Mouse (Mus musculus) heart, postnatal 0 days (tissue): ENCODE measurements around the gene Fancd2. TPM values are rescaled to one million over a fixed set of nuclear protein-coding genes. Genes with fewer than 3 reads are reported as not detected.
A peak's percentile ranks its signal among the peaks of the same experiment; 100 is the strongest.

Source experiments
- ATAC-seq: fragments of 200-750 bp; cut with Nextera tagmentation; 2 replicates; pipeline ENCODE4 v1.8.0; 2017; ENCODE audit warnings: low read depth, moderate number of reproducible peaks, moderate library complexity; ENCODE audit not compliant: insufficient read depth
- DNase-seq: peaks from one replicate; pipeline ENCODE4 v3.0.0-alpha.2; 2016; ENCODE audit warnings: low spot score
- H3K27ac ChIP-seq: fragments of 300-500 bp; sonication (generic); 2 replicates; pipeline ENCODE4 v1.5.1; 2014; ENCODE audit warnings: low read depth, mild to moderate bottlenecking
- H3K27me3 ChIP-seq: fragments of 300-500 bp; sonication (generic); 2 replicates; pipeline ENCODE4 v1.6.1; 2014; ENCODE audit warnings: low read length, mixed read lengths; ENCODE audit not compliant: control insufficient read depth, insufficient read depth
- H3K36me3 ChIP-seq: fragments of 300-500 bp; sonication (generic); replicated peaks from 2 replicates; pipeline ENCODE4 v1.6.1; 2014; ENCODE audit warnings: low read length, mixed read lengths; ENCODE audit not compliant: control insufficient read depth, insufficient read depth
- H3K4me1 ChIP-seq: fragments of 300-500 bp; sonication (generic); 2 replicates; pipeline ENCODE4 v1.6.1; 2014; ENCODE audit warnings: antibody characterized with exemption; ENCODE audit not compliant: control insufficient read depth, insufficient read depth
- H3K4me2 ChIP-seq: fragments of 300-500 bp; sonication (generic); 2 replicates; pipeline ENCODE4 v1.6.1; 2014; ENCODE audit warnings: low read depth, mild to moderate bottlenecking, low read length, moderate library complexity
- H3K4me3 ChIP-seq: fragments of 300-500 bp; sonication (generic); 2 replicates; pipeline ENCODE4 v1.5.1; 2014; ENCODE audit warnings: low read depth, low read length
- H3K9ac ChIP-seq: fragments of 300-500 bp; sonication (generic); replicated peaks from 2 replicates; pipeline ENCODE4 v1.6.1; 2014; ENCODE audit warnings: low read depth, low read length, mixed read lengths
- H3K9me3 ChIP-seq: fragments of 300-500 bp; sonication (generic); replicated peaks from 2 replicates; pipeline ENCODE4 v1.6.1; 2016; ENCODE audit warnings: low read length; ENCODE audit not compliant: control insufficient read depth
- CTCF ChIP-seq: IDR thresholded peaks from 2 replicates; pipeline ENCODE4 v1.5.1; 2016; ENCODE audit warnings: antibody characterized with exemption, control low read depth, low read depth
- EP300 ChIP-seq: IDR thresholded peaks from 2 replicates; pipeline ENCODE4 v1.6.1; 2016; ENCODE audit warnings: antibody characterized with exemption, low read depth
- WGBS: fragments of 180-500 bp; shearing (Covaris S2); extraction: QIAGEN DNeasy Blood & Tissue Kit; methylation state at CpG from one replicate; pipeline ENCODE4 v1.1.7; 2014; 5-methylcytosine and 5-hydroxymethylcytosine counted together
- polyA plus RNA-seq: library from polyadenylated mRNA; unstranded; fragments of >200 nt; fragmentation: Nextera tagmentation; extraction: Ambion mirVana; gene quantifications from 2 replicates; pipeline ENCODE4 v1.2.1, GENCODE M21; 2015
- total RNA-seq: library from RNA; depleted of rRNA; stranded (reverse); fragments of >200 nt; gene quantifications from 2 replicates; pipeline ENCODE4 v1.2.3, GENCODE M21; 2014; ENCODE audit warnings: low replicate concordance

Fancd2 gene
- total and polyA plus RNA-seq, 2 experiments from 2014 or later = 1.9 to 9.0 TPM

GRCm38 (mm10) chr6:113501388-113502084, 29.9 kb upstream of the Fancd2 start, which contains the start of gene Prrt3:
TSS of gene Prrt3 (minus strand) at chr6:113501931.
- Histone ChIP-seq H3K9ac (no peak within 1 kb of the TSS), H3K27me3 (peaks cover 19% of the 10 kb centered on the region), H3K4me3 (no peak within 1 kb of the TSS; the same call in 1 of the 2 replicates), H3K4me2 (0 out of 2 replicates have a peak within 1 kb of the TSS, but pooled peaks have one; percentile 12), H3K4me1 (no peaks in the 10 kb centered on the region), H3K36me3 (no peaks in the 10 kb centered on the region), H3K9me3 (0 out of 2 replicates have a peak, but pooled peaks cover 10% of the 10 kb centered on the region), H3K27ac (no peak within 1 kb of the TSS)
- ATAC-seq = no peak
- WGBS = 4% methylated on average over 31 of the region's 32 CpGs
- no peak for DNase-seq
- TF ChIP-seq CTCF (no peak), EP300 (no peak)

- H3K36me3 ChIP-seq = no peaks in the 10 kb centered on the region
- H3K9me3 ChIP-seq = 0 out of 2 replicates have a peak, but pooled peaks cover 10% of the 10 kb centered on the region
- no peak overlapping the region for H3K9ac ChIP-seq
- no peak for DNase-seq
- no peak overlapping the region for H3K27ac ChIP-seq
- no peak for ATAC-seq
- H3K4me1 ChIP-seq = no peaks in the 10 kb centered on the region
- H3K27me3 ChIP-seq = peaks cover 19% of the 10 kb centered on the region
- H3K4me3 ChIP-seq = no peak overlapping the region
- WGBS = 57% methylated on average over 2 of the region's 2 CpGs
- TF ChIP-seq CTCF (no peak), EP300 (no peak)
- no peak overlapping the region for H3K4me2 ChIP-seq
Measured at GRCm38 (mm10) chr6:113502801-113503200, 28.7 kb upstream of the Fancd2 start.

- TF ChIP-seq EP300 (no peak), CTCF (no peak)
- H3K4me1 ChIP-seq = 0 out of 2 replicates have a peak, but pooled peaks cover 8% of the 10 kb centered on the region
- ATAC-seq (no peak), DNase-seq (no peak)
- H3K27me3 ChIP-seq = peaks cover 12% of the 10 kb centered on the region
- H3K4me2 ChIP-seq = no peak overlapping the region
- H3K9me3 ChIP-seq = 0 out of 2 replicates have a peak, but pooled peaks cover 10% of the 10 kb centered on the region
- H3K9ac ChIP-seq = no peak overlapping the region
- no peaks in the 10 kb centered on the region for H3K36me3 ChIP-seq
- 78% methylated on average over 1 of the region's 1 CpGs for WGBS
- no peak overlapping the region for H3K4me3 ChIP-seq
- no peak overlapping the region for H3K27ac ChIP-seq
Measured at GRCm38 (mm10) chr6:113505689-113506088, 25.8 kb upstream of the Fancd2 start.

GRCm38 (mm10) chr6:113507130-113507529, 24.4 kb upstream of the Fancd2 start:
- H3K27me3 ChIP-seq = no peaks in the 10 kb centered on the region
- no peak overlapping the region for H3K4me3 ChIP-seq
- ATAC-seq = no peak
- 0 out of 2 replicates have a peak, but pooled peaks cover 10% of the 10 kb centered on the region for H3K9me3 ChIP-seq
- 0 out of 2 replicates have a peak, but pooled peaks cover 8% of the 10 kb centered on the region for H3K4me1 ChIP-seq
- peaks cover 4% of the 10 kb centered on the region; the same call in 1 of the 2 replicates for H3K36me3 ChIP-seq
- no peak overlapping the region for H3K4me2 ChIP-seq
- DNase-seq = no peak
- H3K27ac ChIP-seq = no peak overlapping the region
- H3K9ac ChIP-seq = no peak overlapping the region
- TF ChIP-seq CTCF = no peak
- TF ChIP-seq EP300 = no peak

GRCm38 (mm10) chr6:113508272-113508946, 23.1 kb upstream of the Fancd2 start:
- Histone ChIP-seq H3K9ac (no peak overlapping the region), H3K4me2 (no peak overlapping the region), H3K27me3 (no peaks in the 10 kb centered on the region), H3K36me3 (peaks cover 9% of the 10 kb centered on the region; the same call in 1 of the 2 replicates), H3K27ac (no peak overlapping the region), H3K9me3 (0 out of 2 replicates have a peak, but pooled peaks cover under 1% of the 10 kb centered on the region), H3K4me3 (no peak overlapping the region), H3K4me1 (0 out of 2 replicates have a peak, but pooled peaks cover 8% of the 10 kb centered on the region)
- WGBS = 36% methylated on average over 7 of the region's 7 CpGs
- no peak for DNase-seq
- ATAC-seq = peak; percentile 41; the same call in 1 of the 2 replicates
- TF ChIP-seq EP300 (no peak), CTCF (no peak)
